Mouse (Mus musculus) spleen, adult 2 months (tissue): ENCODE data around the gene Arid1a. TPM values are rescaled to one million over a fixed set of nuclear protein-coding genes. Genes with fewer than 3 reads are reported as not detected.

ENCODE experiments used
- DNase-seq, 2 experiments: peaks; one replicate each; pipeline versions ENCODE4 v3.0.0 to v3.0.0-alpha.2; 2012 to 2021; ENCODE audit warnings: low spot score in 2 of 2, low read depth in 1 of 2
- H3K27ac ChIP-seq: fragments of 200-500 bp; 2 replicates; pipeline ENCODE4 v1.5.1; 2012; ENCODE audit warnings: low read length, inconsistent platforms; ENCODE audit not compliant: insufficient read depth
- H3K27me3 ChIP-seq: fragments of 200-500 bp; 2 replicates; pipeline ENCODE4 v1.6.1; 2012; ENCODE audit warnings: mild to moderate bottlenecking, moderate library complexity, low read length, inconsistent platforms; ENCODE audit not compliant: control insufficient read depth, insufficient read depth
- H3K36me3 ChIP-seq: fragments of 200-500 bp; 2 replicates; pipeline ENCODE4 v1.6.1; 2012; ENCODE audit warnings: mild to moderate bottlenecking, low read length, inconsistent platforms; ENCODE audit not compliant: control insufficient read depth, insufficient read depth
- H3K4me1 ChIP-seq: fragments of 200-500 bp; 2 replicates; pipeline ENCODE4 v1.6.1; 2011; ENCODE audit warnings: inconsistent platforms; ENCODE audit not compliant: control insufficient read depth, insufficient read depth, insufficient read length
- H3K4me3 ChIP-seq: fragments of 200-500 bp; 2 replicates; pipeline ENCODE4 v1.5.1; 2011; ENCODE audit warnings: mild to moderate bottlenecking, inconsistent platforms; ENCODE audit not compliant: insufficient read depth, insufficient read length; ENCODE audit errors: extremely low read depth
- CTCF ChIP-seq: fragments of 200-500 bp; IDR thresholded peaks from 2 replicates; pipeline ENCODE4 v1.5.1; 2011; ENCODE audit warnings: mild to moderate bottlenecking, inconsistent platforms; ENCODE audit not compliant: insufficient read depth, insufficient read length, insufficient replicate concordance; ENCODE audit errors: extremely low read depth
- POLR2A ChIP-seq: fragments of 200-500 bp; IDR thresholded peaks from 2 replicates; pipeline ENCODE4 v1.6.1; 2011; ENCODE audit warnings: low read depth, low read length, inconsistent platforms
- WGBS: fragments of 180-500 bp; shearing (Covaris S2); methylation state at CpG from one replicate; pipeline ENCODE4 v1.1.7; 2018; 5-methylcytosine and 5-hydroxymethylcytosine counted together
- polyA plus RNA-seq: library from polyadenylated mRNA; depleted of rRNA; stranded (reverse); fragments of >200 nt; gene quantifications from 2 replicates; pipeline ENCODE4 v1.2.3, GENCODE M21; 2012

The Arid1a gene
- polyA plus RNA-seq, 1 experiment, result 150 TPM

DNA sequence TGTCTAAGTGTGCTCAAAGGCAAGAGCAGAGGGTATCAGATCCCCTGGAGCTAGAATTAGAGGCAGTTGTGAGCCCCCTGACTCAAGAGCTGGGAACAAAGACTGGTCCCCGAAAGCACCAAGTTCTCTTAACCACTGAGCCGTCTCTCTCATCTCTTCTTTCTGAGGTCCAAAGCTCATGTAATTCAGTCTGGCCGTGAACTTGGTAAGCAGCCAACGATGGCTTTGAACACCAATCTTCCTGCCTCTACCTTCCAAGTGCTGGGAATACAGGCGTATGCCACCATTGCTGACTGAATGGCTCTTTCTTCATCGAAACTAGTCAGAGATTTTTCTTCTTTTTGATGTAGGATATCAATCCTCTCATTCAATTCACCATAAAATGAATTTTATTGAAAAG, 6.5 kb upstream of the Arid1a start:
- Histone ChIP-seq H3K27ac (no peak overlapping the region), H3K27me3 (no peaks in the 10 kb centered on the region), H3K4me3 (no peak overlapping the region), H3K36me3 (no peaks in the 10 kb centered on the region), H3K4me1 (no peaks in the 10 kb centered on the region)
- DNase-seq, result no peak
- WGBS, result 87% methylated on average over 6 of the region's 6 CpGs
- no peak for TF ChIP-seq POLR2A
- no peak for TF ChIP-seq CTCF

DNA sequence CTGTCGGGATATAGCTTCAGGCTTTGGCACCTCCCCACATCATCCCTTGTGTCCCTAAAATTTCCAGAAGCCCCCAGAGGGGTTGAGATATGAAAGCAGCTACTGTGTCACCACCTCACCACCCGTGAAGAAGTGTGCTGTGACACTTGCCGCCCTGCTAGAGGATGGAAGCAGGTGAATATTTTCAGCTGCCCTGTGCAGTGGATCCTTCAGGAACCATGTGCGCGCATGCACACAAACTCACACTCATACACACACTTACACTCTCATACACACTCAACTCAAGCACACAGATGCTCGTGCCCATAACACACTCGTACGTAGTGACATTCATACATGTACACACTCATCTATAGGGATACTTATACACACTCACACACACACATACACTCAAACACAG, 3.1 kb upstream of the Arid1a start:
- Histone ChIP-seq H3K4me1 (peaks cover 14% of the 10 kb centered on the region; the same call in 1 of the 2 replicates), H3K27me3 (no peaks in the 10 kb centered on the region), H3K36me3 (no peaks in the 10 kb centered on the region), H3K27ac (no peak overlapping the region), H3K4me3 (no peak overlapping the region)
- 72% methylated on average over 8 of the region's 8 CpGs for WGBS
- no peak for TF ChIP-seq POLR2A
- no peak for TF ChIP-seq CTCF
- DNase-seq, result no peak

DNA sequence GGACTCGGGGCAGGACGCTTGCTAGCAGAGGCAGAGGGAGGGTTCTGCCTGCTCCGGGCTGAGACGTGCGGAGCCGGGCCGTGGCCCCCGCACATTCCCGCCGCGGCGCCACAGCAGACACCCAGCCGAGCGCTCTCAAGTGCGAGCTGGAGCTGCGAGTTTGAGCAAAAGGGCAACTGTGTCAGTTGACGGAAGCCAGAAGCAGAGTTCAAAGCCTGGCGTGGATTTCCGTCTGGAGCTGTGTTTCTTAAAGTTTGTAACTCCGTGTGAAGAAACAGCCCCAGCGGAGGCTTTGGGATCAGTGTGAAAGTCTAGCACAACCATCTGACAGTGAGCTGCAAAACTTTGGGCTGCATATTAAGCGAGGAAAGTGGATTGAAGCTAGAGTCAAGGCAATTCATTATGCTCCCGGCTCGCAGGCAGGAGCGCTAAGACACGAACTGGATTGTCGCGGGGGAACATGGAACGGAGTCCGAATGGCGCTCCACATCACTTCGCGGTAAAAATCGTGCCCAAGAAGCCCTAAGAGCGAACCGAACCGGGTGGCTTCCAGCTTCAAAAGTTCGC, 783 bp upstream of the Arid1a start:
- TF ChIP-seq CTCF, result no peak
- peak; percentile 87 for TF ChIP-seq POLR2A
- peak overlapping the region; percentile 82 for H3K4me3 ChIP-seq
- no peaks in the 10 kb centered on the region for H3K27me3 ChIP-seq
- H3K27ac ChIP-seq, result peak overlapping the region; percentile 99
- under 1% methylated on average over 38 of the region's 38 CpGs for WGBS
- no peaks in the 10 kb centered on the region for H3K36me3 ChIP-seq
- DNase-seq, result peak; percentile 81 to 84
- peaks cover 14% of the 10 kb centered on the region for H3K4me1 ChIP-seq

DNA sequence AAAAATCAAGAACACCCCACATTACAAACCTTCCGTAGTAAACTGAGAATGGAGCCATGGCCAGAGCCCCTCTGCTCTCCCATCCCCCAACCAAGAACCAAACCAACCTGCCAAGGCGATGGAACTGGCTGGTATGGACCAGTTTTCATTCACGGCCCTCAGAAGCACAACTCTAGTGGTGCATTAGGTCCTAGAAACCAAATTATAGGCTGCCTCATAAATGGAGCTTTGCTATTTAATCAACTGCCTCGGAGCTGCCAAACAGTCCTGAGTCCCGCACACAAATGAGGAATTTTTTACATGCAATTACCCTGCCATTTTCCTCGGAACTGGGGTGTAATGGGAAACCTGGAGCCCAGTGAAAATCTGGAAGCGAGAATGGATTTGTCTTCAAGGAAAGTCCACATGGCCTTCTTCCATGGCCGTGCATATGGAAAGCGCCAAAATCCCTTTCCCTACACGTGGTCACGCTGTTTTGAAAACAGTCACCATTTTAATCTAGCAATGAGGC, 653 bp downstream of the Arid1a start:
- no peak for DNase-seq
- Histone ChIP-seq H3K36me3 (no peaks in the 10 kb centered on the region), H3K4me3 (peak overlapping the region; percentile 82), H3K27ac (peak overlapping the region; percentile 71), H3K4me1 (peaks cover 14% of the 10 kb centered on the region), H3K27me3 (no peaks in the 10 kb centered on the region)
- 14% methylated on average over 11 of the region's 11 CpGs for WGBS
- no peak for TF ChIP-seq CTCF
- TF ChIP-seq POLR2A, result no peak

DNA sequence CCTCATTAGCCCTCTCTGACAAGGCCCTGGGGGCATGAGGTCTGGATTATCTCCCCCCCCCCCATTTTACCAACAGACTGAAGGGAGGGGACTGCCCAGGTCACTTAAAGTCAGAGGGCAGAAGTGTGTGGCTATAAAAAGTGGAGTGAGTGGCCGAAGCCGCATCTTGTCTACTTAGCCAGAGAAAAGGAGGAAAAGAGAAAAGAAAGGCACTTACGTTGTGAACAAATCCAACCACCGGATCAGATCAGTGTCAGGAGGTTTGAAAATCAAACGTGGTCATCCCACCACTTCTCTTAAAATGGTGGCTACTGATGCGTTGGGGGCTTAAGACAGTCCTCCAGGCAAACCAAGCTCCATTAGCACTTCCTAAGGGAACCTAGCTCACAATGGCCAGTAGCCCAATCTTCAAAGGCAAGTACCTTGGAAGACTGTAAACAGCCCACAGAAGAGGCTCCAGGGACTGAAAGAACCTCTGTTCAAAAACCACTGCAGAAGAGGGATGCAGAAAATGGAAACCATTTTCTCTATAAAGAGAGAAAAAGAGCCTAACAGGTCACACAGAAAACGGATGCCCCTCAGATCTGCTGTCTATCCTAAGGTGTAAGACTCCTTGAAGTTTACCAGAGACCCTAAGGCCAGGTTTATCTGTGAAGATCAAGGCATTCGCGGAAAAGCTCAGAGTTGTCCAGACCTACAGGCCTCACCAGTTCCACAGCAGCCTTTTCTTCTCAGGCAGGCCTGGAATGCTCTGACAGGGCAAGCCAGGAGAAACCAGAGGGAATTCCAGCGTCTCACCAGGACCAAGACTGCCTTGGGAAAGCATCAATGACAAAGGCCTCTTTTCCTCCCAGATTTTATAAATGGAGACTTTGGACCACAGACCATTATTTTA, 1.5 kb downstream of the Arid1a start:
- TF ChIP-seq POLR2A, result no peak
- TF ChIP-seq CTCF, result no peak
- 43% methylated on average over 10 of the region's 10 CpGs for WGBS
- DNase-seq, result no peak
- Histone ChIP-seq H3K36me3 (no peaks in the 10 kb centered on the region), H3K4me1 (peaks cover 17% of the 10 kb centered on the region), H3K27me3 (no peaks in the 10 kb centered on the region), H3K27ac (peak overlapping the region; percentile 85), H3K4me3 (peak overlapping the region; percentile 67; the same call in 1 of the 2 replicates)

DNA sequence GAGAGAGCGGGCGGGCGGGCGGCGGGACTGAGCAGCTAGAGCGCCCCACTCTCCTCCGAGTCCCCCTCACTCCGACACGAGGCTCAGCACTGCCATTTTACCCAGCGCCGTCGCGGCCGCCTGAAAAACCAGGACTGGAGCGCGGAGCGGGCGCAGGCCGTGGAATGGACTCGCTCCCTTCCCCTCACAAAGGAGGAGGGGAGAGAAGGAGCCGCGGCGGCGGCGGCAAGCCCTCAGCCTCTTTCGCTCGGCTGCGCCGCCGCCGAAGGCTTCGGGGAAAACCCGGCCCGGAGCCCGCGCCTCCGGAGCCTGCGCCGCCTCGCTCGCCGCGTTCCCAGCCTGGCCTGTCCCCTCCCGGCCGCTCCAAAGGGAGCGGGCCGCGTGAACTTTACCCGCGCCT, 2.3 kb downstream of the Arid1a start:
- DNase-seq, result peak; percentile 93 to 97
- Histone ChIP-seq H3K27me3 (no peaks in the 10 kb centered on the region), H3K36me3 (no peaks in the 10 kb centered on the region; the same call in 1 of the 2 replicates), H3K4me1 (peaks cover 22% of the 10 kb centered on the region), H3K27ac (peak overlapping the region; percentile 85), H3K4me3 (peak overlapping the region; percentile 67)
- TF ChIP-seq CTCF (no peak), POLR2A (peak; percentile 60)
- WGBS, result under 1% methylated on average over 41 of the region's 50 CpGs
